Mouse (Mus musculus) neutrophil, adult 5-6 weeks (primary cell): ENCODE measurements around the gene Snai1. TPM values are rescaled to one million over a fixed set of nuclear protein-coding genes. Genes with fewer than 3 reads are reported as not detected.

Experiments
- ATAC-seq: fragments of 151-379, 151-347 bp; 2 replicates; pipeline ENCODE4 v1.8.0; 2017; ENCODE audit warnings: mild to moderate bottlenecking, moderate TSS enrichment; ENCODE audit not compliant: insufficient number of reproducible peaks, poor library complexity, low FRiP score, severe bottlenecking; ENCODE audit errors: extremely low read depth
- total RNA-seq: library from RNA; stranded (forward); fragments of 200-1000 nt; gene quantifications from 2 replicates; pipeline ENCODE4 v1.2.3, GENCODE M21; 2017

Snai1 gene
- 2.9 and 3.1 TPM in 2 replicates for total RNA-seq

DNA sequence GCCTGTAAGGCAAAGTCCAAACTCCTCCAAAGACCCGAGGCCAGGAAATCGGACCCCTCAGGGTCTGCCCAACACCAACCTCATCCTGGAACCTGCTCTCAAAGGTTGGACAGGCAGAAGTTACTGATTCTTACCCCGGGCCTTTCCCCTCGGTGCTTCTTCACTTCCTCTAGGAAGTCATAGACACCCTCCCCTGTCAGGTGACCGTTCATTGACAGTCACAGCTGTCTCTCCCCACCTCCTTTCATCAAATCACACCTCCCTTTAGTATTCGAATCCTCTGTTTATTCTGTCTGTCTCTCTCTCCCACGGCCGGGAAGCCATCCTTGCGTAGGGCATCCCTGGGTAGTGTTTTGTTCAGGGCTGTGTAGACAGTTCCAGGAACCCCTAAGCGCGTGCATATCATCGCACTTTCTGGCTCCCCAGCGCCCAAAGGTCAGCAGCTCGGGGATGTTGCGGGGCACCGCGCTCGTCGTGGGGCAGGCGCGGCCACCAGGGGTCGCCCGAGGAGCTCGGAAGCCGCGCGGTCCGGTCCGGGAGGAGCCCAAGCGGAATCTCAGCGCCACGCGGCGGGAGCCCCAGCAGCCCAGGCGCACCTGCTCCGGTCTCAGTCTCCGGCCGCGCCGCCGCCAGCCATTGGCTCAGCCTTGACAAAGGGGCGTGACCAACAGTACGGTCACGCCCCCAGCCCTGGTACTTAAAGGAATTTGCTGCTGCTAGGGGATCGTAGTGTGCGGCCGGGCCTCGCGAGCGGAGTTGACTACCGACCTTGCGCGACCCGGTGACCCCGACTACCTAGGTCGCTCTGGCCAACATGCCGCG lies at the start of gene Snai1:
Snai1 (plus strand) TSS at position 720 of the 822 bp plus-strand sequence.
- ATAC-seq = peak; percentile 75

DNA sequence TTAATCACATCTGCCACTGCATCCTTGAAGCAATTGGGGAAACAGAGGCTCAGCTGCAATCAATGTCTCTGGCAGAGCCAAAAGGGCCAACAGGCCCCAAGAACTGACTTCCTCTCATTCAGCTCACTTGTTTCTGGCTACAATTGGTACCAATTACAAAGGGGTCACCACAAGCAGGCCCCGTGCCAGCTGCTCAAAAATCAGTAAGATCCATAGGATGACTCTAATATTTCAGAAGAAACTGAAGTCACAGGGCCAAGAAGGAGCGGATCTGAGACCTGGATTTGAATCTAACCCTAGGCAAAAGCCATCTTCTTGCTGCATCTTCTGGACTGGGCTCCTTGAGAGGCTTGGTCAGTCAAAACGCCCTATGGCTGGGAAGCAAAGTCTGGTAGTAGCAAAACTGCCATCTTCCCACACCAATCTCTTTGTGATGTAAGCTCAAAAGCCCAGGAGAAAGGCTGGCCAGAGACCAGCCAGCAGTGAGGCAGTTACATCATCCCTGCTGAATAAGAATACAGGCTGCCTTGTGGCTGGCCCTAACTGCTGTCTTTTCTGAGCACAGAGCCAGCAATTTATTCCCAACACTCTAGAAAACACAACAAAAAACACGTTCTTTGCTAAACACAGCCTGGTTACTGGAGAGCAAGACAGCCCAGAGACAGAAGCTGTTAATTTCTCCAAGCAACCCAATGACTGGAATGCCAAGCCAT lies 47.0 kb upstream of the Snai1 start:
- no peak for ATAC-seq

DNA sequence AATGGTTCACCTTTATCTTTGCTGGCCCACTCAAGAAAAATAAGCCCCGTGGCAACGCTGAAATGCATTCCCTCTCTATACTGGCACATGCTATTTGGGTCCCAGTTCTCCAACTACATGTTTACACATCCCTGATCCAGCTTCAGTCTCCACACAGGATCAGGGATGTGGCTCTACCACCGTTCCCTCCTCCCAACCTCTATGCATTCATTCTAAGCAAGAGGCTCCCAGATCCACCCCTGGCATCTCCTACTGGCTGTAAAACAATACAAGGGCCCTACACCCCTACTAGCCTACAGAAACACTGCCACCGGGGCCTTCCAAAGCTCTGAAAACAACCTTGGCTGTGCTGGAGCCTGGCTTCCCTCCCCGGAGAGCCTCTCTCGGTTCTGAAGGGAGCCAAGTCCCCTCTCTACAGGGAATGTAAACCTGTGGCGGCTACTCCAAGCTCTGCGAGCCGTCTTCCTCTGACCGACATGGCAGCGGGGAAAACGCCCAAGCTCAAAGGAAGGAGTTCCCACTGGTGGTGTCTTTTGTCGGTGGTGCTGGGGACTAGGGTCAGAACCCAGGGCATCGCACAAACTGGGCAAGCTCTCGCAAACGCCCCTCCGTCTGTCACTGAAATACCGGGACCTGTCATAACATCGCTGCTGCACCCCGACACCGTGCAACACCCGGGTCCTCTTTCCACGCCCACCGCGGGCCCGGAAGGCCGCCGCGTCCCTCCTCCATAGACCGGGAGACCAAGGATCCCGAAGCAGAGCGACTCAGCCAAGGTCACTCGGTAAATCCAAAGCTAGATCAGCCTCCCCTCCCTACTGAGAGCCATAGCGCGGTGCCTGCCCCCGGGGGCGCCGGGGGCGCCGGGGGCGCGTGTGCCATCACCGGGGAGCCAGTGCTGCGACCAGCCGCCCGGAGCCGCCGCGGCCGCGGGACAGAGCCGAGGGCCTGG lies 46.0 kb upstream of the Snai1 start, which contains the start of gene Rnf114:
Rnf114 (plus strand) TSS at position 889 of the 952 bp plus-strand sequence.
- ATAC-seq = no peak

DNA sequence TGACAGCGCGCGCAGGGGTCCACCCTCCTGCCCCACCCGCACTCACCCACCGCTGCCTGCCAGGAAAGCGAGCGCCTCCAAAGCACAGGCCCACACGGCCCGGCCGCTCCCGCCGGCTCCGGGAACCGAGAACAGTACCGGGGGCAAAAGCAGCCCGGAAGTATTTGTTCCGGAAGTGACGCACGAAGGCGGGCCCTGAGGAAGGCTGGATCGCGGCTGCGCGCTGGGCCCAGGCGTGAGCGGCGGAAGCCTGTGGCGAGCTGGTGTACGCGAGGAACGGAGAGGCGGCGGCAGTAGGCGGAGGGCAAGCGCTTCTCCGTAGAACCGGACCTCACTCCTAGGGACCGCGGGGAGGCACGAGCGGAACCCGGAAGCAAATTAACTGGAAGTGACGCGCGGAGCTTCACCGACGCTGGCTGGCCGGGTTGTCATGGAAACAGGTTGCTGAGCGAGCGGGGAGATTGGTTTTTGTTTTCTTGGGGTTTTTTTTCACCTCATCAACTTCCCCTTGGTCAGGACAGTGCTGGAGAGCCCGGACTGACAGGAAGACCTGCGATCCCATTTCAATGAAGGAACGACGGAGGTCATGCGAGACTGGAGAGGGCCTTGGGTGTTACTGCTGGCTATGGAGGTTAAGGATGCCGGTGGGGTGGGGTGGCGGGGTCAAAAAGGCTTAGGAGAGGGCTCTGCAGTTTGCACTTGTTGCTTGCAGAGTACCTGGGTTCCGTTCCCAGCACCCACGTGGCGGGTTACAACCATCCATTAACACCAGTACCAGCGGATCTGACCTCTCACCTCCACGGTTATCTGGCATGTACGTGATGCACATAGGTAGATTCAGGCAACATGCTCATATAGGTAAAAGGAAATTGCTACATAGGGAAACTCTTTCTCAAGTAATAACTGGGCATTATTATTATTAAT lies 45.0 kb upstream of the Snai1 start, which contains the start of gene Spata2:
Spata2 (minus strand) TSS at position 175 of the 924 bp plus-strand sequence.
- ATAC-seq = peak; percentile 82

DNA sequence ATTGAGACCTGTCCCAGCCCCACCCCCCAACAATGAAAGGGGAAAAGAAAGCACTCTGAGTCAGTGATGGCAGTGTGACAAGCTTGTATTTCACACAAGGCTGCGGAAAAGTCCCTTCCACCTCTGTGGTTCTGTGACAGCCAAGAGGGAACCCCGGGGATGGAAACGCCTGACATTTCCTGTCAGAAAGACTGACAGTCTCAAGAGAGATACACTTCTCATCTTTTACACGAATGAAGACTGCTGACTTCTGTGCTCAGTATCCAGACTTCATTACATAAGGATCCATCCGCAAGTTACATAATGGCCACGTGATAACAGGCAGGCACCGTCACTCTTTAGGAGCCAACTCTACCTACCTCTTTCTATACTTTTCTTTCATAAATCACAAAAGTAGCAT lies 41.6 kb upstream of the Snai1 start:
- no peak for ATAC-seq

DNA sequence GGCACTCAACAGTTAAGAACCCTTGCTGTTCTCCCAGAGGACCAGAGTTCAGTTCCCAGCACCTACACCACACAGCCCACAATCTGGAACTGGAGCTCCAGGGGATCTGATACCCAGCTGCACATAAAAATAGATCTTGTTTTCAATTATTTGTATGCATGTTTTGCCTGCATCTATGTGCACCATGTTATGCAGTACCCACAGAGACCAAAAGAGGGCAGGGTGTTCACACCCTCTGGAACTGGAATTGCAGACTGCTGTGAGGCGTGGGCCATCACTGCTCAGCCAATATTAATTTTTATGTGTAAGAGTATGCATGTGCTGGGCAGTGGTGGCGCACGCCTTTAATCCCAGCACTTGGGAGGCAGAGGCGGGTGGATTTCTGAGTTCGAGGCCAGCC lies 40.7 kb upstream of the Snai1 start:
- peak; percentile 54; the same call in 1 of the 2 replicates for ATAC-seq

DNA sequence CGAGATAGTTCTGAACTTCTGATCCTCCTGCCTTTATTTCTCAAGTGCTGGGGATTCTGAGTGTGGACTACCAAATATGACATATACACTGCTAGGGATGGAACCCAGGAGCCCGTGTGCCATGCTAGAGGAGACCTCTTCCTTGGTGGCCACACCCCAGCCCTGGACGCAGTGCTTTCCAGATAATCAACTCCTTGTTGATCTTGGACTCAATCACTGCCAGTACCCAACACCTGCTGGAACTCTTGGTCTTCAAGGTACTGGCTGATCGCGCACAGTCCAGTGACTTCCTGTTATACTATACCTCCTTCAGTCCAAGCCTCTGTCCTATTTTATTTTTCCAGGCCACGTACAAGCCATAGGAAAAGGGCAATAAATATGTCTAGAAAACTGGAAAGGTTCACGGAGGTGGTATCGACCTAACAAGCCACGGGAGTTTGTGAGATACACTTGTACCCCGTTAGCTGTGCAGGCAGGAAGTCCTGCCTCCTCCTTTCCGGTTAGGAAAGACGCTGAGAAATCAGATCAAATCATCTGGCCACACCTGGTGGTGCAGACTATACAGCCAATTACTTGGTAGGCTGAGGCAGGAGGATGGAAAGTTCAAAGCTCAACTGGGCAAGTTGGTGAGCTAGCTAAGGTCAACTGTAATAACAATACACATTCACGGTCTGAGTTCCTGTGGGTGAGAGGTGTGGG lies 35.3 kb upstream of the Snai1 start:
- peak; percentile 47 for ATAC-seq

DNA sequence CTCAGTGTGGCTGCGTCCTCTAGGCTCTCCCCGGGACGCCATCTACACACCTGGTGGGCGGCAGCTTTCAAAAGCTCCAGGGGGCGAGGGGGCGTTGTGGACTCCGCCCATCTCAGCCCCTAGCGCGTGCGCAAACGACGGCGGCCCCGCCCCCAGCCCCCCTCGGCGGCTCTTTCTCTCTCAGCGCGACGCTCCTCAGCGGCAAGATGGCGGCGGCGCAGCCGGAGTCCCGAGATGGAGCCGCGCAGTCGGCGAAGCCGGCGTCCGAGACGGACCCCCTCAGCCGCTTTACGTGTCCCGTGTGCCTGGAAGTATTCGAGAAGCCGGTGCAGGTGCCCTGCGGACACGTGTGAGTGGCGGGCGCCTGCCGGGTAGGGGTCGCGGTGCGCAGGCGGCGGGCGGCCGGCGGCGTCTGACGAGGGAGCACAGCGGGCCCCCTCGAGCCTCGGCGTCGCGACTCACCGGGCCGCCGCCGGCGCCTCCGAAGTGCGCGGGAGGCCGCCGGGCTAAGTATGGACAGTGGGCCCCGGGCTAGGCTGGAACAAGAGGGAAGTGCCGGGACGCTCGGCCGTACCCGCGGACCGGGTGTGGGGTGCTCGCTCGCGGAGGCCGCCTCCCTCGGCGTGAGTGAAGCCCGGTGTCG lies 34.6 kb upstream of the Snai1 start:
- peak; percentile 57 for ATAC-seq

DNA sequence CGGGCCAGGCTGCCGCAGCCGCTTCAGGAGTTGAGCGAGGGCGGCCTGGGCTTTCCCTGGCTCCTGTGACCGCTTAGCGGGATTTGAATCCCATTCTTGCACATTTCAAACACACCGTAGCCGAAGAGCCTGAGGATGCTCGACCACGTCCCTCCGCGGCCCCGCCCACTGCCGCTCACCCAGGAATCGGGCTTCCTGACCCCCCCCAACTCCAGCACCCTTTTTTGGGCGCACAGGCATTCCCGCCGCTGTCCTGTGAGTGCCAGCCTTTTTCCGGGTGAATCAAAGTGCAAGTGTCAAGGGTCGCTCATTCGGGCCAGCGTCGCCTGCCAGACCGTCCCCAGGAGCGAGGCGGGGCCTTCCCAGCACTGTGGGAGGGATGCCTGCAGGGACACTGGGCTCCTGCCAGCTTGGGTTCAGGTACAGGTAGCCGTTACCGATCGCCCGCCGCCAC lies 34.1 kb upstream of the Snai1 start:
- ATAC-seq = no peak

DNA sequence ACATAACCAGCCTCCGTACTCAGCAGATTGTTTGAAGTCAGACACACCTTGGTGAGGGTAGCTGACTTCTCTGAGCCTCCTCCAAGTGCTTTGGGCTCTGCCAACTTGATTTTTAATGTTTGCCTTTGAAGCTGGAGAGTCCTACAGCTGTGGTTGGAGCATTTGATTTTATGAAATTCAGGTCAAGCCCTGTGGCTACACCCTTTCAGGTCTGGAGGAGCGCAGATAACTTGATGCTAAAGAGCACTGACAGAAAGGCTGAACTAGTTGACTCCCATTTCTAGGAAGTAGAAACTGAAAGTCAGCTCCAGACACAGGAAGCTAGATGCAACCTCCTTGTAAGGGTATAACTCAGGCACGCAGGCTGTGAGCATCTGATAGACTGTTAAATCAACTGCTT lies 32.9 kb upstream of the Snai1 start:
- ATAC-seq = peak; percentile 64

DNA sequence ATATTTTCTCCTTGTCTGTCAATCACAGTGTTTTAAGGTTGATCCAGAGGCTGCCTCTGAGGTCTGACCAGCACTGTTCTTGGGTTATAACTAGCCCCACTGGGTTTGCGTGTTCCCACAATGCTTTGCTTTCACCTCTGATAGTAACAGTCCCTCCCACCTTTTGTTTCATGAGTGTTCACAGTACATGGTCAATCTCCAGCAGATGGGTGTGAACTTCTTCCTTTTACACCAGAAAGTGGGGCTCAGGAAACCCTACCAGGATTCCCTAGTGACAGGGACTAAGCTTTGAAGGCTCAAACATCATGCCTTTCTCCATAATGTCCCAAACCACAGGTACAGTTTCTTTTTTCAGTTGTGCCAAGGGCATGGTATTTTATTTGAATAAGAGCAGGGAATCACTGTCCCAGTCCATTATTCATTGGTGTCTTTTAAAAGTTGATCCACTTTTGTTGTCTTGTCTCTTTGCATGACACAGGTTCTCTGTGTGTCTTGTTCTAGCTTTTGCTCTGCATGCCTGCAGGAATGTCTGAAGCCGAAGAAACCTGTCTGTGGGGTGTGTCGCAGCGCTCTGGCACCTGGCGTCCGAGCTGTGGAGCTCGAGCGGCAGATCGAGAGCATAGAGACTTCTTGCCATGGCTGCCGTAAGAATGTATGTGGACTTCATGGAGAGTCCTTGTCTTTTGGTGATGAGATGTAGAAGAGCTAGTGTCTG lies 31.3 kb upstream of the Snai1 start:
- no peak for ATAC-seq

DNA sequence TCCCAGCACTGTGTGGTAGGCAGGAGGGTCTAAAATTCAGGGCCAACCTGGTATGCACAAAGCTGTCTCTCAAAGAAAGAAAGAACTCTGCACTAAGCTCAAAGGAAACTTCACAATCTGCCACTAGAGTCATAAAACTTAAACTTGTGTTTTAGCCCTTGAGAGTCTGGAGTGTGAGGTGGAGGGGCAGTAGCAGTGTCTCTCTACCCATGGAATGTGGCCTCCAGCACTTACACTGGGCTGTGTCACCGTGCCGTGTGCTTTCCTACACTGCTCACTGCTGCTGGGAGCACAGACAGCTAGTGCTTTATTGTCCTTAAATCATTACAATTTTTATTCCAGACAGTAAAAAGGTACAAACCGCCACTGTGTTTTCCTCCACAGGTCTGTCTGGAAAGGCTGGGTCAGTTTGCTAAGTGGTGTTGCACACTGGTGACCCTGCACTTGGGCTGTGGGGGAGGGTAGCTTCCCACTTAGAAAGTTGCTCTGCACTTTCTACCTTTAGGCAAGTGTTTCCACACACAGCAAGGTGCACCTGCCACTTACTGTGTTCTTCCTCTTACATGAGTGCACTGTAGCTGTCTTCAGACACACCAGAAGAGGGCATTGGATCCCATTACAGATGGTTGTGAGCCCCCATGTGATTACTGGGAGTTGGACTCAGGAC lies 30.1 kb upstream of the Snai1 start:
- no peak for ATAC-seq

DNA sequence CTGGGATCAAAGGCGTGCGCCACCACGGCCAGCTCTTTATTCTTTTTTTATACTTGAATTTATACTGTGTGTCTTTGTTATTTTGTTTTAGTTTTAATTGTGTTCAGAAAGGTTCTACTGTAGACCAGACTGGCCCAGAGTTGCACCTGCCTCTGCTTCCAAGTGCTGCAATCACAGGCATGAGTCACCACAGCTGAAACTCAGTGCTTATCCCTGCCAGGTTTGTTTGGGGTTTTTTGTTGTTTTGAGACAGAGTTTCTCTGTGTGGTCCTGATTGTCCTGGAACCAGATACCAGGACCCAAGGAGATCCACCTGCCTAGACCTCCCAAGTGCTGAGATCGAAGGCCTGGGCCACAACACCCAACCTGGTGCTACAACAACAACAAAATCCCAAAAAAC lies 29.4 kb upstream of the Snai1 start:
- ATAC-seq = no peak

DNA sequence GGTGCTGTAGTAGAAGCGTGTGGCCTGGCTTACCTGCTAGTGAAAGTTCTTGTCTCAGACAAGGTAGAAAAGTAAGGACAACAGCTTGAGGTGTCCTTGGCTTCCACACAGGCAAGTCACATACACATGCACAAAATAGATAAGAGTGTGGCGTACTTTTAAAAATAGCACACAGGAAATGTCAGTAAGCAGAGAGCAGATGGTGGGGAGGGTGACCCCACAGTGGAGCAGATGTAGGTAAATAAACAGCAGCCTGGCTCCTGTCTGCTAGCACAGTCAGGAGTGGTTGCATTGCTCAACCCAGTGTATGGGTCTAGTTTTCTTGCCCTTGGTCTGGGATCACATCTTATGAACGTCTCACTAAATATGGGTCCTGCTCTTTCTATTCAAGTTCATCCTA lies 27.5 kb upstream of the Snai1 start:
- no peak for ATAC-seq

DNA sequence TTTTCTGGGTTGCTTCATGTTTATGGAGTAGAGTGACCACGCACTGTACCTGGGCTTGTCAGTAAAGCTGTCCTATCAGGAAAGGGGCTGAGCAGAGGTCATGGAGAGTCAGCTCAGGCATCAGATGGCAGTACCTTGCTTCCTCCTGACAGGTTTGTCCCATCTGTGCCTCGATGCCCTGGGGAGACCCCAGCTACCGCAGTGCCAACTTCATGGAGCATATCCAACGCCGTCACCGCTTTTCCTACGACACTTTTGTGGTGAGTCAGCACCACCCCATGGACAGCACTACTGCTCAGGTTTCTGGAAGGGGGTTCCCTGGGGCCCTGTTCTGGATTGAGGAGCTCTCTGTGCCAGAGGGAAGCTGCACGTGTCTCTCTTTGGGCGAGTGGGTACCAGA lies 25.6 kb upstream of the Snai1 start:
- no peak for ATAC-seq

DNA sequence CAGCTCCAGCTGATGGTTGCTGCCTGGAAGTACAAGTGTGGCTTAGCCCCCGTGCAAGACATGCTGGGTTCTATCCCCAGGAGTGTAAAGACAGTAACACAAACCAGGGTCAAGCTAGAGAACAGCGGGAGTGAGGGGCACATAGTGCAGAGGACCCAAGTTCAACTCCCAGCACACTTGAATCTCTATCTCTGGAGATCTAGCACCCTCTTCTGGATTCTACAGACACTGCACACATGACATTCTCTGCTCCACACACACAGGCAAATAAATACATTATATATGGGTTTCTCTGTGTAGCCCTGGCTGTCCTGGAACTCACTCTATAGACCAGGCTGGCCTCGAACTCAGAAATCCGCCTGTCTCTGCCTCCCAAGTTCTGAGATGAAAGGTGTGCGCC lies 25.0 kb upstream of the Snai1 start:
- ATAC-seq = peak; percentile 37; the same call in 1 of the 2 replicates
